Mouse (Mus musculus) adrenal gland, postnatal 36 days (tissue): ENCODE results near the gene Qrich1. TPM values are rescaled to one million over a fixed set of nuclear protein-coding genes. Genes with fewer than 3 reads are reported as not detected.

Experiments
- DNase-seq, 2 experiments: peaks; one replicate each; pipeline ENCODE4 v3.0.0; 2021; ENCODE audit warnings: mixed read lengths in 1 of 2
- total RNA-seq, 2 experiments: library from RNA; stranded (reverse); gene quantifications; 2 replicates each; pipeline ENCODE4 v1.2.3; 2021

Gene Qrich1
- total RNA-seq, 2 experiments from 2014 or later = 106 to 125 TPM

DNA sequence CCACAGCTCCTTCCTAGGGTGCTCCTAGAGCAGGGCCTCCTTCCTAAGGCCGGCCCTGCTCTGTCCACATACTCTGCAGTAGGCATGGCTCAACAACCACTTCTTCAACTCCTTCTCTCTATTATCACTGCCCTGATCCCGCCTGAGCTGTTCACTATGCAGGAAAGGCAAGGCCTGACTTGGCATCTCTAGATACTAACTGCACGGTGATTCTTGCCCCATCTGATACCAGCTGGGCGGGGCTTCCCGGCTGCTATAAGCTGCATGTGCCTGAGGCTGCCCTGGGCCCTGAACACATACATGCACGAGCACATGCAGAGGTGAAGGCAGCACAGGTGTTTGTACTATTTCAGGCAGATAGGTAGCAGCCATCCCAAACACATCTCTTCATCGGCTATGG lies 47.5 kb downstream of the Qrich1 start:
- DNase-seq = no peak

- no peak for DNase-seq
Measured at GRCm38 (mm10) chr9:108565881-108566814, 49.5 kb downstream of the Qrich1 start.

DNA sequence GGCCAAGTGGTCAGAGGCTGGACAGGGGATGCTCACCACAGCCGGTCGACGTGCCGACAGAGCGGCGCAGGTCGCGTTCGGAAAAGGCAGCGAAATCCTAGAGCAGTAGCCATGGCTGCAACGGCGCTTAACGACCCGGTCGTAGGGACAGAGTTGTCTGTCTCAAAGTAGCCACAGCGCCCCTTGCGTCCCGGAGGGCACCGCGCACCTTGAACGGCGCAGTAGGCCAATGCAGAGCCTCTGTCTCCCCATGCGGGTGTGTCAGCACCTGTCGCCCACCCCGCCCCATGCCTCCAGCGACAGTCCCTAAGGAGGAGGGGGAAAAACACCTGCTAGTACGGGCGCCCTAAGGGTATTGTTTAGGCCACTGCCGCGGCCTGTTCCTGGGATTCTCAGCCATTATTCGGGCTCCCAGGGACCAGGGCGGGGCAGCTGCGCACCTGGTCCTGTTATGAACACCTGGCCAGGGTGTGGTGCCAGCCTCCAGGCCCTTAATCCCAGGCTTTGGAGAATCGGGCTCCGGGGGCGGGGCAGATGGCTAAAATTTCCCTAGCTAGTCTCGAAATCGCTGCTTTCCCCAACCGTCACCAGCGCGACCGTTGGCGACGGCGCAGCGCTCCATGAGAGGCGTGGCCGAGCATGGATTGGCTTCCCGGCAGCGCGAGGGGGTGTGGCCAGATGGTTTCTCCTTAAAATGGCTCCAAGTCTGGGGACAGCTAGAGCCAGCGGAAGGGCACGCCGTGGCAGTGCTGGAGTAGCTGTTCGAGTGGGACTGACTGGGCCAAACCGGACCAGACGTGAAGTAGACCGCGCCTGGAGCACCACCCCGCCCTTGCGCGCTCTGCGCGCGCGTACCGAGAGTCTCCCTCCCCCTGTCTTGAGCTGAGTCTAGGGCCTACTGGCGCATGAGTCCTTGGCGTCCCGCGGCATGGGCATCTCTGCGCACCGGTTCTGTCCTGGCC lies 50.5 kb downstream of the Qrich1 start, which contains the start of gene Ndufaf3:
TSS of gene Ndufaf3 (minus strand) at position 620 of the 962 bp plus-strand sequence.
- peak; percentile 97 to 98 for DNase-seq

- DNase-seq = no peak
Measured at GRCm38 (mm10) chr9:108567931-108568419, 51.4 kb downstream of the Qrich1 start.

GRCm38 (mm10) chr9:108568511-108568921 lies 51.9 kb downstream of the Qrich1 start:
- no peak for DNase-seq

DNA sequence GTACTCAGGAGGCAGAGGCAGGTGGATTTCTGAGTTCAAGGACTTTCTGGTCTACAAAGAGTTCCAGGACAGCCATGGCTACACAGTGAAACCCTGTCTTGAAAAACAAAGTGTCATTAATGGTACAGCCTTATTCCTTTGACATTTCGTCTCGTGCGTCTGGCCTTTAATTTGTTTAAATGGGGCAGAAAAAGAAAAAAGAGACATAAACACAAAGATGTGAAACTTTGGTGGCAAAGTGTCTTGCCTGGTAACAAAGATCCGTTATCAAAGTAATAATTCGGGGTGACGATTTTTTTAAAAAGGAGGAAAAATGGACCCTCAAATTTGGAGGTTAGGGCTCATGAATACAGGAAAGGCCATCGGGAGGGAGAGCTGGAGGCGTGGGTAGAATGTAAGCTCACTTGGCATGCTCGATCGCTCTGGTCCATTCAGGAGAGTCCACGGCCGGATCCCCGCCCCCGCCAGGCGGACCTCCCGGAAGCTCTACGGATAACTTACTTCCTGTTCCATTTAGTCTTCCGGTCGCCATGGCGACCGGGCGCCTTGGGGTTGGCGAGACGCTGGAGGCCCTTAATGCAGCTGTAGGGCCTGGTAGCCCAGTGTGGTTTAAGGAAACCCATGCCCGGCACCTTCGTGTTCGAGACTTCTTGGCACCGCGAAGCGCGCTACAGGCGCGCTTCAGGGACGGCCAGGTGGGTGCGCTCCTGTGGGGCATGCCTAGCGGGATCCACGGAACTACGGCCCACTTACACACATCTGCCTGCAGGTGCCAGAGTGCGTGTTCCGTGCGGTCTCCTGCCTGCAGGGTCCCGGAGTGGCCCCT lies 53.0 kb downstream of the Qrich1 start, which contains the start of gene Dalrd3:
TSS of gene Dalrd3 (plus strand) at position 506 of the 826 bp plus-strand sequence.
- peak; percentile 94 to 96 for DNase-seq

DNA sequence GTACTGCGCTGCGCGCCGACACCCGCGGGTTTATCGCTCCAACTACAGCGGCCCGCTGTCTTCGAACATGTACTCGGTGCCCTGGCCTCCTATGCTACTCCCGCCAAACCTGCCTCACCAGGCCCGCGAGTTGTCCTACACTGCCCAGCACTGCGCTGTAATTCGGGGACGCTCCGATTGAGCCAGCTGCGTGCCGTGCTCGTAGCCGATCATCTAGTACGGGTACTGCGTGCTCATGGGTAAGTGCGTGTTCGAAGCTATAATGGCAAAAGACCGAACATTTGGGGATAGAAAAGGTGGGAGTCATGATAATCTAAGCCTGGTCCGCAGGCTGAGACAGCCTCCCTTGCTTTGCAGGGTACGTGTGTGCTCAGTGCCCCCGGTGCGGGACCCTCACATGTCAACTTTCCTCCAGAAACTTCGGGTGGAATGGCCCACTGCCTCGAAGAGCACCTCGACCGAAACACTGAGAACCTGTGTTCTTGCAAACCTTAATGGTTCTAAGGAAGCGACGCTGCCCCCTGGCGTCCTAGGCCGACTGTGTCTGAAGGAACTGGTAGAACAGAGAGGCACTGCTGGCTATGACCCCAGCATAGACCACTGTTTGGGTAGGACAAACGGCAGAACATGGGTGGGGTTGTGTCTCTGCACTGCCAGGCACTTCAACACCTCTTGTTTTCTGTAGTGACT lies 53.7 kb downstream of the Qrich1 start:
- peak; percentile 87 to 91 for DNase-seq

GRCm38 (mm10) chr9:108571401-108571973 lies 54.9 kb downstream of the Qrich1 start:
- DNase-seq = no peak

- DNase-seq = no peak
Measured at GRCm38 (mm10) chr9:108572321-108572720, 55.7 kb downstream of the Qrich1 start.

DNA sequence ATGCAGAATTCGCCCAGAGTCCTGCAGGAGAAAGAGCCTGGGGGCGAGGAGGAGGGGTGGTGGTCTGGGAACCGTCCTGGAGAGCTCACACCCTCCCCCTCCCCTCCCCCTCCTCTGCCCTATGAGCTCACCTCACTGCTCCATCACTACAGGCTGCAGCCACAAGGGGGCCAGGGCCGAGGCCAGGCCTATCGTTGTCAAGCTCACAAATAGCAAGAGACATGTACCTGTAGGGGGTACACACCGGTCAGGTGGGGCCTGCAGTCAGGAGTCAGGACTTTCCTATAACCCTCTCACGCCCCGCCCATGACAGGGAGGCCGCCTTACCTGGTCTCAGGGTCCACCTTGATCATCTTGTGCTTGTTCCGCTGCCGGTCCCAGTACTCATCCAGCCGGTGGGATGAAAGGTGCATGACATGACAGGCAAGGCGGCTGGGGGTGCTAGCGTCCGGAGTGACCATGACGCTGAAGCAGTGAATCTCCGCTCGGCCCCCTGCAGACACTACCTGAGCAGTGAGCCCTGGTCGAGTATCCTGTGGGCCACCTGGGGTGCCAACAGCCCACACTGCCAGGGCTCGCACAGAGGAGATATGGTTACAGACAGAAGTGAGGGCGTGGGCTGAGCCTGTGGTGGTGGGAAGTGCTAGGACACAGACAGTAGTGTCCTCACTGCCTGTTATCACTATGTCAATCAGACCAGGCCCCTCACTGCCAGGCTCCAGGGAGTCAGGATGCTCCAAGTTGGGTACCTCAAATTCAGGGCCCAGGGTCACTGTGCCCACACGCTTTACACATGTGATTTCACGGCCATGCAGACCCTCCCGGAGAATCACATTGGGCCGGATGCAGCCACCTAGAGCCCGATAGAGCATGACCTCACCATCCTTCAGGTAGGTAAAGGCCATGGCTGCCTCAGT lies 57.4 kb downstream of the Qrich1 start:
- peak; percentile 60 to 79 for DNase-seq

- DNase-seq = no peak
Measured at GRCm38 (mm10) chr9:108574921-108575320, 58.3 kb downstream of the Qrich1 start.

- no peak for DNase-seq
Measured at GRCm38 (mm10) chr9:108575321-108576297, 59.0 kb downstream of the Qrich1 start.

- DNase-seq = no peak
Measured at GRCm38 (mm10) chr9:108577025-108577424, 60.4 kb downstream of the Qrich1 start.

- DNase-seq = peak; percentile 59 to 79
Measured at GRCm38 (mm10) chr9:108577934-108578544, 61.4 kb downstream of the Qrich1 start.

DNA sequence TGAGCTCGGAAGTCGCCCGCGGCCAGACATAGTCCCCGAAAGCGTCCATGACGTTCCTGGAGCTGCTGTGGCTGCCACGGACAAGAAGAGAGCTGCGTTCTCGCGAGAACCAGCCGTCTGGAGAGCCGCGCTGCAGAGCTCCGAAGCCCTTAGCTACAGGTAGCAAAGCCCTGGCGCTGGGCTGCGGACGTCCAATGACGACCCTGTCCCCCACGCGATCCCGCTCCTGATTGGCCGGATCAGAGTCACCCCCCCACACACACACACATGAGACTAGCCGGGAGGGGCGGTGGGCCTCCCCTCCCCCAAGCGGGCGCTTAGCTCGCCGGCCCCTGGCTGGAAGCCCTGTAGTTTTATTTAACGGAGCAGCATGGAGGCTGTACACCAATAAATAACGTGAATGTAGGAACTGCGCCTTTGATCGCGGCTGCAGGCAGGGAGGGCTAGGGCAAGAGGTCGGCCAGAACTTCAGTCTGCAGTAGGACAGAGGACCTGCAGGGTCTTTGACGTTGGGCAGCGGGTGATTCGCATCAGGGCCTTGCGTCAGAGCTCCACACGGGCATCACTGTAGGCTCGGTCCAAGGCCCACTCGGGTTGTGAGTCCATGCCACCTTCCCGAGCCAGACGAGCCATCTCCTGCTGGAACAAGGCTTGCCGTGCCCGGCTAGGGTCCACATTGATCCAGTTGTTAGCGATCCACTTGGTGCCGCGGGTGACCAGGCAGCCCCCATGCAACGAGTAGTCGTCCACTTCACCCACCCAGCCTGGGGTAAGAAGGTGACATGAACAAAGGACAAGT lies 62.1 kb downstream of the Qrich1 start, which contains the start of gene Wdr6:
TSS of gene Wdr6 (minus strand) at position 195 of the 799 bp plus-strand sequence.
- peak; percentile 94 to 96 for DNase-seq

- DNase-seq = peak; percentile 62 to 69
Measured at GRCm38 (mm10) chr9:108579344-108579690, 62.7 kb downstream of the Qrich1 start.
